Mouse (Mus musculus) cortical plate, adult 2 months (tissue): ENCODE measurements around the gene Napsa.

ENCODE experiments used
- CTCF ChIP-seq: fragments of 200-500 bp; IDR thresholded peaks from 2 replicates; pipeline ENCODE4 v1.5.1; 2011; ENCODE audit warnings: mild to moderate bottlenecking, control low read depth, low read length; ENCODE audit not compliant: insufficient read depth; ENCODE audit errors: extremely low read depth
- POLR2A ChIP-seq: fragments of 200-500 bp; IDR thresholded peaks from 2 replicates; pipeline ENCODE4 v1.6.1; 2011; ENCODE audit warnings: mild to moderate bottlenecking, low read length, control low read depth; ENCODE audit not compliant: insufficient read depth; ENCODE audit errors: extremely low read depth

GRCm38 (mm10) chr7:44596996-44597538 is 24.9 kb downstream of the Napsa start:
- no peak for TF ChIP-seq CTCF
- TF ChIP-seq POLR2A, result no peak
